Mouse (Mus musculus) CH12.LX (cell line): ENCODE measurements around the gene Rd3l.

ENCODE experiments used
- MAFK ChIP-seq: IDR thresholded peaks from 2 replicates; pipeline ENCODE4 v1.6.1; 2011; ENCODE audit warnings: low read length, improper control_type of control experiment; ENCODE audit not compliant: insufficient replicate concordance
- MEF2A ChIP-seq: IDR thresholded peaks from 2 replicates; pipeline ENCODE4 v1.6.1; 2014; ENCODE audit warnings: low read depth, mild to moderate bottlenecking, inconsistent platforms, low read length, improper control_type of control experiment, borderline replicate concordance
- SIN3A ChIP-seq: IDR thresholded peaks from 2 replicates; pipeline ENCODE4 v1.6.1; 2012; ENCODE audit warnings: low read length, improper control_type of control experiment, inconsistent platforms
- SMC3 ChIP-seq: IDR thresholded peaks from 2 replicates; pipeline ENCODE4 v1.6.1; 2011; ENCODE audit warnings: low read depth, low read length, improper control_type of control experiment

- TF ChIP-seq SIN3A (no peak), SMC3 (no peak), MAFK (no peak), MEF2A (no peak)
Measured at GRCm38 (mm10) chr12:112025457-112025856, 44.3 kb upstream of the Rd3l start.
